Mouse (Mus musculus) heart, embryonic 14.5 days (tissue): Measurements from ENCODE around the gene Gm49384. TPM values are rescaled to one million over a fixed set of nuclear protein-coding genes. Genes with fewer than 3 reads are reported as not detected.

Source experiments
- ATAC-seq: fragments of 200-750 bp; cut with Nextera tagmentation; 2 replicates; pipeline ENCODE4 v1.8.0; 2017; ENCODE audit warnings: low read depth, moderate TSS enrichment; ENCODE audit not compliant: insufficient number of reproducible peaks, insufficient read depth, low FRiP score
- H3K27ac ChIP-seq, 2 experiments: fragments of 200-500 bp in 1 of 2; fragments of 300-500 bp in 1 of 2; sonication (generic) in 1 of 2; replicated peaks in 1 of 2; 2 replicates each; pipeline ENCODE4 v1.5.1; 2012 to 2014; ENCODE audit warnings: low read depth in 2 of 2, low read length in 2 of 2, control low read depth in 1 of 2, mild to moderate bottlenecking in 1 of 2, mixed read lengths in 1 of 2; ENCODE audit not compliant: control insufficient read depth in 1 of 2, insufficient read depth in 1 of 2
- H3K27me3 ChIP-seq: fragments of 300-500 bp; sonication (generic); 2 replicates; pipeline ENCODE4 v1.6.1; 2014; ENCODE audit warnings: mild to moderate bottlenecking, low read length, control low read depth; ENCODE audit not compliant: control insufficient read depth, insufficient read depth
- H3K36me3 ChIP-seq: fragments of 300-500 bp; sonication (generic); 2 replicates; pipeline ENCODE4 v1.6.1; 2014; ENCODE audit warnings: mild to moderate bottlenecking, control low read depth, low read length, mixed read lengths; ENCODE audit not compliant: control insufficient read depth, insufficient read depth
- H3K4me1 ChIP-seq, 2 experiments: fragments of 200-500 bp in 1 of 2; fragments of 300-500 bp in 1 of 2; sonication (generic) in 1 of 2; 2 replicates each; pipeline ENCODE4 v1.6.1; 2012 to 2014; ENCODE audit warnings: low read length in 2 of 2, control low read depth in 1 of 2, mixed read lengths in 1 of 2; ENCODE audit not compliant: control insufficient read depth in 2 of 2, insufficient read depth in 2 of 2
- H3K4me2 ChIP-seq: fragments of 300-500 bp; sonication (generic); 2 replicates; pipeline ENCODE4 v1.6.1; 2014; ENCODE audit warnings: mild to moderate bottlenecking, low read length
- H3K4me3 ChIP-seq, 2 experiments: fragments of 200-500 bp in 1 of 2; fragments of 300-500 bp in 1 of 2; sonication (generic) in 1 of 2; 2 replicates each; pipeline ENCODE4 v1.5.1; 2012 to 2014; ENCODE audit warnings: low read length in 2 of 2, mild to moderate bottlenecking in 2 of 2, control low read depth in 1 of 2, low read depth in 1 of 2, moderate library complexity in 1 of 2; ENCODE audit not compliant: control insufficient read depth in 1 of 2, insufficient read depth in 1 of 2
- H3K9ac ChIP-seq: fragments of 300-500 bp; sonication (generic); 2 replicates; pipeline ENCODE4 v1.6.1; 2014; ENCODE audit warnings: mild to moderate bottlenecking, low read length
- H3K9me3 ChIP-seq: fragments of 300-500 bp; sonication (generic); 2 replicates; pipeline ENCODE4 v1.6.1; 2016; ENCODE audit warnings: low read length, control low read depth; ENCODE audit not compliant: control insufficient read depth
- WGBS: fragments of 180-500 bp; shearing (Covaris S2); extraction: QIAGEN DNeasy Blood & Tissue Kit; methylation state at CpG from one replicate; pipeline ENCODE4 v1.1.7; 2014; 5-methylcytosine and 5-hydroxymethylcytosine counted together
- polyA plus RNA-seq: library from polyadenylated mRNA; unstranded; fragments of >200 nt; fragmentation: Nextera tagmentation; extraction: Ambion mirVana; gene quantifications from 2 replicates; pipeline ENCODE4 v1.2.1, GENCODE M21; 2014

Gm49384 gene
- polyA plus RNA-seq, 1 experiment from 2014 or later = 13.4 TPM

GRCm38 (mm10) chr12:69198985-69199384 is 5.1 kb downstream of the Gm49384 start:
- Histone ChIP-seq H3K4me1 (peaks cover 0 to 19% of the 10 kb centered on the region in 2 experiments; a peak in 3 of 4 replicates), H3K27me3 (no peaks in the 10 kb centered on the region), H3K9ac (peak overlapping the region; percentile 92), H3K27ac (no peak overlapping the region), H3K36me3 (peaks cover 44% of the 10 kb centered on the region), H3K4me2 (peak overlapping the region; percentile 94), H3K4me3 (no peak overlapping the region), H3K9me3 (no peaks in the 10 kb centered on the region)
- no peak for ATAC-seq

GRCm38 (mm10) chr12:69198164-69198535 is 5.9 kb downstream of the Gm49384 start, which contains the start of gene Dnaaf2:
Gene Dnaaf2 (minus strand): TSS chr12:69198429.
- Histone ChIP-seq H3K27ac (peak within 1 kb of the TSS; percentile 87 to 93), H3K9me3 (no peaks in the 10 kb centered on the region), H3K4me2 (peak within 1 kb of the TSS; percentile 94), H3K4me3 (peak within 1 kb of the TSS; percentile 74 to 98), H3K27me3 (no peaks in the 10 kb centered on the region), H3K9ac (peak within 1 kb of the TSS; percentile 92), H3K4me1 (peaks cover 0 to 19% of the 10 kb centered on the region in 2 experiments; a peak in 3 of 4 replicates), H3K36me3 (peaks cover 40% of the 10 kb centered on the region)
- peak; percentile 8; the same call in 1 of the 2 replicates for ATAC-seq
- 1% methylated on average over 18 of the region's 18 CpGs for WGBS

- H3K9me3 ChIP-seq = no peaks in the 10 kb centered on the region
- under 1% methylated on average over 94 of the region's 94 CpGs for WGBS
- peak overlapping the region; percentile 94 for H3K4me2 ChIP-seq
- H3K9ac ChIP-seq = peak overlapping the region; percentile 92
- peak; percentile 69 for ATAC-seq
- peaks cover 40% of the 10 kb centered on the region for H3K36me3 ChIP-seq
- peak overlapping the region; percentile 74 to 98 for H3K4me3 ChIP-seq
- peak overlapping the region; percentile 87 to 93 for H3K27ac ChIP-seq
- H3K4me1 ChIP-seq = peaks cover 0 to 19% of the 10 kb centered on the region in 2 experiments; a peak in 3 of 4 replicates
- no peaks in the 10 kb centered on the region for H3K27me3 ChIP-seq
Observed at GRCm38 (mm10) chr12:69197378-69198163, 6.5 kb downstream of the Gm49384 start.

- under 1% methylated on average over 75 of the region's 75 CpGs for WGBS
- H3K9me3 ChIP-seq = no peaks in the 10 kb centered on the region
- peak within 1 kb of the TSS; percentile 87 to 93 for H3K27ac ChIP-seq
- peaks cover 35% of the 10 kb centered on the region for H3K36me3 ChIP-seq
- H3K4me2 ChIP-seq = peak within 1 kb of the TSS; percentile 94
- H3K27me3 ChIP-seq = no peaks in the 10 kb centered on the region
- peak; percentile 67 for ATAC-seq
- peak within 1 kb of the TSS; percentile 92 for H3K9ac ChIP-seq
- H3K4me3 ChIP-seq = peak within 1 kb of the TSS; percentile 74 to 98
- H3K4me1 ChIP-seq = peaks cover 0 to 19% of the 10 kb centered on the region in 2 experiments; a peak in 3 of 4 replicates
Observed at GRCm38 (mm10) chr12:69196444-69197377, 7.4 kb downstream of the Gm49384 start, which contains the start of gene Gm49383. Gene Gm49383 (minus strand): TSS chr12:69197104.

GRCm38 (mm10) chr12:69192637-69193036 is 11.4 kb downstream of the Gm49384 start:
- 84% methylated on average over 2 of the region's 2 CpGs for WGBS

GRCm38 (mm10) chr12:69191396-69191795 is 12.7 kb downstream of the Gm49384 start:
- Histone ChIP-seq H3K4me1 (peaks cover 0 to 16% of the 10 kb centered on the region in 2 experiments; a peak in 2 of 4 replicates), H3K4me3 (no peak overlapping the region), H3K27me3 (no peaks in the 10 kb centered on the region), H3K9ac (no peak overlapping the region), H3K4me2 (no peak overlapping the region), H3K27ac (no peak overlapping the region), H3K9me3 (no peaks in the 10 kb centered on the region), H3K36me3 (peaks cover 46% of the 10 kb centered on the region)
- WGBS = 91% methylated on average over 5 of the region's 5 CpGs
- ATAC-seq = no peak

More at GRCm38 (mm10) chr12:69192637-69193036, 11.4 kb downstream of the Gm49384 start:
- Histone ChIP-seq H3K4me3 (no peak overlapping the region), H3K27ac (no peak overlapping the region), H3K27me3 (no peaks in the 10 kb centered on the region), H3K9ac (no peak overlapping the region), H3K4me1 (peaks cover 0 to 9% of the 10 kb centered on the region in 2 experiments; a peak in 2 of 4 replicates), H3K9me3 (no peaks in the 10 kb centered on the region), H3K4me2 (no peak overlapping the region), H3K36me3 (peaks cover 41% of the 10 kb centered on the region)
- ATAC-seq = no peak

GRCm38 (mm10) chr12:69190522-69190921 is 13.5 kb downstream of the Gm49384 start:
- H3K9me3 ChIP-seq = no peaks in the 10 kb centered on the region
- H3K27ac ChIP-seq = 0 out of 4 replicates have a peak overlapping the region, but pooled peaks have one; percentile 14 to 65
- no peaks in the 10 kb centered on the region for H3K27me3 ChIP-seq
- H3K9ac ChIP-seq = no peak overlapping the region
- H3K4me1 ChIP-seq = peaks cover 0 to 13% of the 10 kb centered on the region in 2 experiments; a peak in 2 of 4 replicates
- no peak overlapping the region for H3K4me3 ChIP-seq
- ATAC-seq = no peak
- no peak overlapping the region for H3K4me2 ChIP-seq
- peaks cover 48% of the 10 kb centered on the region for H3K36me3 ChIP-seq
- 100% methylated on average over 1 of the region's 1 CpGs for WGBS
